Mouse (Mus musculus) ES-Bruce4 (cell line): ENCODE results near the gene Ism1. TPM values are rescaled to one million over a fixed set of nuclear protein-coding genes. Genes with fewer than 3 reads are reported as not detected.

ENCODE experiments used
- H3K27ac ChIP-seq: 2 replicates; pipeline ENCODE4 v1.5.1; 2012; ENCODE audit warnings: low read length, inconsistent platforms; ENCODE audit not compliant: insufficient read depth
- H3K27me3 ChIP-seq: 2 replicates; pipeline ENCODE4 v1.6.1; 2012; ENCODE audit warnings: mild to moderate bottlenecking, low read length, inconsistent platforms; ENCODE audit not compliant: control insufficient read depth, poor library complexity, insufficient read depth, severe bottlenecking
- H3K36me3 ChIP-seq: 2 replicates; pipeline ENCODE4 v1.6.1; 2012; ENCODE audit warnings: inconsistent platforms, mild to moderate bottlenecking, low read length, moderate library complexity; ENCODE audit not compliant: control insufficient read depth, poor library complexity, insufficient read depth, severe bottlenecking
- H3K4me1 ChIP-seq: one replicate; pipeline ENCODE4 v1.8.1; 2011; ENCODE audit warnings: low read length; ENCODE audit not compliant: control insufficient read depth, insufficient read depth
- H3K4me3 ChIP-seq: 2 replicates; pipeline ENCODE4 v1.5.1; 2011; ENCODE audit warnings: low read depth, mild to moderate bottlenecking, low read length
- H3K9ac ChIP-seq: 2 replicates; pipeline ENCODE4 v1.6.1; 2012; ENCODE audit warnings: low read depth, mild to moderate bottlenecking, inconsistent platforms; ENCODE audit not compliant: poor library complexity, severe bottlenecking
- H3K9me3 ChIP-seq: replicated peaks from 2 replicates; pipeline ENCODE4 v1.6.1; 2012; ENCODE audit warnings: mild to moderate bottlenecking, low read length, inconsistent platforms; ENCODE audit not compliant: control insufficient read depth, poor library complexity, insufficient read depth, severe bottlenecking
- CTCF ChIP-seq: IDR thresholded peaks from one replicate; pipeline ENCODE4 v1.8.1; 2011; ENCODE audit warnings: low read depth, low read length
- EP300 ChIP-seq: IDR thresholded peaks from 2 replicates; pipeline ENCODE4 v1.6.1; 2011; ENCODE audit warnings: low read depth, low read length; ENCODE audit not compliant: insufficient read depth
- POLR2A ChIP-seq: IDR thresholded peaks from one replicate; pipeline ENCODE4 v1.8.1; 2011; ENCODE audit warnings: low read length; ENCODE audit not compliant: insufficient read depth
- polyA plus RNA-seq: library from polyadenylated mRNA; stranded (reverse); fragments of >200 nt; gene quantifications from 2 replicates; pipeline ENCODE4 v1.2.4, GENCODE M21; 2011; ENCODE audit warnings: low read depth; ENCODE audit not compliant: missing spikeins, insufficient read depth, insufficient read length

Gene Ism1
- 0.30 TPM in 1 of 2 replicates, not detected in the other for polyA plus RNA-seq

DNA sequence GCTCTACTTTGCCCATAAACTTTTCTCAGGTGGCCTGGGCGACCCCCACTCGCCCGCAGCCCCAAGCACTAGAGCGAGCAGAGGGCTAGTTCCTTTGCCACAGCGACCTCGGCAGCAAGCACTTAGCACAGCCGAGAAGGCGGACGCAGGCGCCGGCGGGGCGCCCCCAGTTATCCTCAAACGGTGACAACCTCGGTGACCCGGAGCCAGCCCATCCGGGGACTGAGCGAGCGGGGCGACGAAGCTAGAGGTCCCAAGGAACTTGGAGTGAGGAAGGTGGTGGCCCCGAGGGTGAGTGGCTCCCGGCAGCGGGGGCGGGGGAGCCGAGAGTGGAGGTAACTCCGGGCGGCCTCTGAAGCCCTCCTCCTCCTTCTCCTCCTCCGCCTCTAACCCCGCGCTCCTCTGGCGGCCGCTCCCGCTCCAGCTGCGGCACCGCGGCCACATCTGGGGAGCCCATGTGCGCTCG lies at the start of gene Ism1:
Gene Ism1, plus strand, starts transcription at position 370 of the 466 bp plus-strand sequence.
- Histone ChIP-seq H3K27me3 (peaks cover 11% of the 10 kb centered on the region), H3K27ac (no peak within 1 kb of the TSS), H3K4me3 (peak within 1 kb of the TSS; percentile 70), H3K9ac (peak within 1 kb of the TSS; percentile 75), H3K36me3 (no peaks in the 10 kb centered on the region), H3K4me1 (no peaks in the 10 kb centered on the region), H3K9me3 (no peaks in the 10 kb centered on the region)
- no peak for TF ChIP-seq EP300
- TF ChIP-seq POLR2A: no peak
- TF ChIP-seq CTCF: no peak

DNA sequence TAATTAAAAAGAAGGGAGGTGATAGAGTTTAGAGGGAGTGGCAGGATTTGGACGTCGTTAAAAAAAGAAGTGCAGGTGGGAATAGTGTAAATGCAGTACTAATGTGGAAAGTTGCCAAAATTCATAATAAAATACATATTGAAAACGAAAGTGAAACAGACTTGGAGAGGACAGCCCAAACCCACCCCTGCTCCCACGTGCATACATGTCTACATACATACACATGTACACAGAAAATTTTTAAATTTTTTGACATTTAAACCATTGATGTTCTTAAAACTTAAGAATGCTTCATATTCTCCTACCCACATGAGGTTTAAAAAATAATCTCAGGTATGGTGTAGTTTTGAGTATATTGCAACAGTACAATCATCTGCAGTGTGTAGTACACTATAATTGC lies 49.2 kb upstream of the Ism1 start:
- H3K27me3 ChIP-seq: no peaks in the 10 kb centered on the region
- H3K36me3 ChIP-seq: no peaks in the 10 kb centered on the region

DNA sequence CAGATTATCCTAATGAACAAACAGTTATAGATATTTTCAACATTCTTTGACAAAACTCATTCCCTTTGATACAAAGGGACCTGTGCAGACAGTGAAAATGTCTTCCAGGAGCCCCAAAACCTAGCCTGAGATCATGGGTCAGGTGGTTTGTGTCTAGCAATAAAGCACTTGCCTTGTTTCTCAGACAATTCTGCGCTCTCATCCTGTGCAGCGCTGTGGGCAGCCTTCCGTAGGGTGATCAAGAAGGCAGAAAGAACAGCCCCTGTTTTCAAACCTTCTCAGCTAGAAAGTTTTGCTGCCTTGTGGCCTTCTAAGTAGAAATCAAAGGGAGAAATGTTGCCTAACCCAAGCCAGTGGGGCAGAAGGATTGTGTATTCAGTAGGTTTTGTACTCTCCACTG lies 48.3 kb upstream of the Ism1 start:
- no peak overlapping the region for H3K4me3 ChIP-seq
- TF ChIP-seq CTCF: no peak
- no peak for TF ChIP-seq EP300
- TF ChIP-seq POLR2A: no peak

More for the DNA sequence above, 49.2 kb upstream of the Ism1 start:
- H3K9me3 ChIP-seq: no peaks in the 10 kb centered on the region
- no peak overlapping the region for H3K27ac ChIP-seq
- no peak overlapping the region for H3K9ac ChIP-seq
- H3K4me3 ChIP-seq: no peak overlapping the region
- no peaks in the 10 kb centered on the region for H3K4me1 ChIP-seq
- TF ChIP-seq EP300 (no peak), CTCF (no peak), POLR2A (no peak)

DNA sequence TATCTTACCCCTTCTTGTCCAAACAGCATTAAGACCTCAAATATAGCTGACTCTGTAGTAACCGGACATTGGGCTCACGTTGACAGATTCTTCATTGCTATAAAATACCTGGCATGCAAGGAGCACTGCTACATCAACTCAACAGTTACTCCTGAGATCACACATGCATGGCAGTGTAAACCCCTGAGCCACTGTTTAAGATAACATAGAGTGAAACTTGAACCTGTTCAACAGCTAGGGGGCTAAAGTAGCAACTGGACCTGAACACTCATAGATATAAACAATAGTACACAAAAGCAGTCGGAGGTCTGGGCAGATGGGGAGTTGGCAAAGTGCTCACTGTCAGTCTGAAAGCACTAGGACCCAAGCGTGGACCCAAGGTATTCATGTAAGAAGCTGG lies 43.5 kb upstream of the Ism1 start:
- Histone ChIP-seq H3K4me3 (no peak overlapping the region), H3K27ac (no peak overlapping the region), H3K9me3 (no peaks in the 10 kb centered on the region), H3K4me1 (no peaks in the 10 kb centered on the region), H3K9ac (no peak overlapping the region), H3K36me3 (no peaks in the 10 kb centered on the region), H3K27me3 (no peaks in the 10 kb centered on the region)
- TF ChIP-seq EP300: no peak
- TF ChIP-seq CTCF: no peak
- TF ChIP-seq POLR2A: no peak

More for the DNA sequence above, 48.3 kb upstream of the Ism1 start:
- no peaks in the 10 kb centered on the region for H3K4me1 ChIP-seq
- H3K9me3 ChIP-seq: no peaks in the 10 kb centered on the region
- no peaks in the 10 kb centered on the region for H3K36me3 ChIP-seq
- H3K27ac ChIP-seq: no peak overlapping the region
- H3K27me3 ChIP-seq: no peaks in the 10 kb centered on the region
- H3K9ac ChIP-seq: no peak overlapping the region

DNA sequence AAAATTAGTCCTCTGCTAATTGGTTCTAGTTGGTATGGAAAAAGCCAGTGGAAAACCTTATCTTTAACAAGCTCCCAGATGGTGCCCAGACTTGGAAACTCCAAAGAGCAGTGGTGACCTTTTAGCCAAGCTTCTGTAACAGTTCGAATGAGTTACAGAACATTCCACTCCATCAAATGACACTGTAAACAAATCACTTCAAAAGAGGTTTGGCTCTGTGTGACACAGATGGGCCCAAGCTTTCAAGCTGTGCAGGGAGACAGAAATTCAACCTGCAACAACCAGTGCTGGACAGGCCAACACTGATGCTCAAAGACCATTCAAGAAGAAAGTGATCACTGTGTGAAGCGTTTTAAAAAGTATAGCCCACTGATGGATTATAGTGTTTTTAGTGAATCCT lies 40.1 kb upstream of the Ism1 start:
- Histone ChIP-seq H3K4me3 (no peak overlapping the region), H3K27ac (no peak overlapping the region), H3K9me3 (no peaks in the 10 kb centered on the region), H3K36me3 (no peaks in the 10 kb centered on the region), H3K27me3 (no peaks in the 10 kb centered on the region), H3K4me1 (no peaks in the 10 kb centered on the region), H3K9ac (no peak overlapping the region)
- no peak for TF ChIP-seq POLR2A
- TF ChIP-seq EP300: no peak
- no peak for TF ChIP-seq CTCF

DNA sequence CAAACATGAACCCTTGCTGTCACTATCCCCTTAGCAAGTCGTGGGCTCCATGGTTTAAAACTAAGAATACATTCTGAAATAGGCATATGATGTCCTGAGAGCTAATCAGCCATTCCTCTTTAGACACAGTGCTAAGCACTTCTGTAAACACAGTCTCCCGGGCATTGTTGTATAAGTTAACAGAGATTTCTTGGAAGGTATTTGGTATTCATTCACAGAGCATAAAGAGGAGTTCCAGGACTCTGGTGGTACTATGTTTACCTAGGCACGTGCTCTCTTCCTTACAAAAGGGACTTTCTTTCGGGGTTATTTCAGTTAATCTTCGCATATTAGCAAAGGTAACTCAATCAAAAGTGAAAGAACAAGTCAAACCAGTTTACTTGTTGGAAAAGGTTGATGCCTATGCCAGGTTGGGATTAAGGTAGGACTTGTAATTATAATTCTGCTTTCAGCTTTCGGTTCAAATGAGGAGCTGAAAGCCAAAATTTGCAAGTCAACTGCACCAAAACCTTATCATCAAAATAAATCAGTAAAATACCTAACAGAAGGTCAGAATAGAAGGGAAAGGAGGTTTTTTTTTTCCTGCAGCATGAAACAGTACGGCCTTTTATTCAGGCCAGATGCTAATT lies 36.1 kb upstream of the Ism1 start:
- H3K27ac ChIP-seq: no peak overlapping the region
- no peaks in the 10 kb centered on the region for H3K9me3 ChIP-seq
- no peak overlapping the region for H3K9ac ChIP-seq
- no peaks in the 10 kb centered on the region for H3K27me3 ChIP-seq
- H3K36me3 ChIP-seq: no peaks in the 10 kb centered on the region
- no peaks in the 10 kb centered on the region for H3K4me1 ChIP-seq
- no peak overlapping the region for H3K4me3 ChIP-seq
- no peak for TF ChIP-seq POLR2A
- no peak for TF ChIP-seq EP300
- no peak for TF ChIP-seq CTCF
